Mouse (Mus musculus) frontal cortex, adult 2 months (tissue): ENCODE measurements around the gene Spata46. TPM values are rescaled to one million over a fixed set of nuclear protein-coding genes. Genes with fewer than 3 reads are reported as not detected.

Source experiments
- DNase-seq, 2 experiments: peaks; one replicate each; pipeline ENCODE4 v3.0.0; 2022; ENCODE audit warnings: low spot score in 1 of 2; ENCODE audit errors: extremely low spot score in 1 of 2
- polyA plus RNA-seq: library from polyadenylated mRNA; depleted of rRNA; stranded (reverse); fragments of >200 nt; gene quantifications from 2 replicates; pipeline ENCODE4 v1.2.3, GENCODE M21; 2012; rRNA removed

Spata46 gene
- polyA plus RNA-seq, 1 experiment, result not detected

GRCm38 (mm10) chr1:170332775-170333174 is 24.2 kb downstream of the Spata46 start:
- no peak for DNase-seq

- DNase-seq, result no peak
Observed at GRCm38 (mm10) chr1:170339943-170340342, 31.3 kb downstream of the Spata46 start.

GRCm38 (mm10) chr1:170343081-170343480 is 34.5 kb downstream of the Spata46 start:
- no peak for DNase-seq

GRCm38 (mm10) chr1:170343906-170344305 is 35.3 kb downstream of the Spata46 start:
- DNase-seq, result no peak

GRCm38 (mm10) chr1:170346266-170346665 is 37.7 kb downstream of the Spata46 start:
- no peak for DNase-seq

GRCm38 (mm10) chr1:170351080-170351479 is 42.5 kb downstream of the Spata46 start:
- no peak for DNase-seq

GRCm38 (mm10) chr1:170353335-170353734 is 44.7 kb downstream of the Spata46 start:
- DNase-seq, result no peak

- DNase-seq, result no peak
Observed at GRCm38 (mm10) chr1:170360183-170360915, 51.7 kb downstream of the Spata46 start.

Other genes with a start within 250 kb of the Spata46 start
- gene Ddr2, start 198.0 kb upstream of the Spata46 start, polyA plus RNA-seq, result 4.8 and 5.9 TPM in 2 replicates
- gene Uap1, start 133.8 kb upstream of the Spata46 start, polyA plus RNA-seq, result 42.6 and 43.6 TPM in 2 replicates
- 75.1 and 75.6 TPM in 2 replicates for gene Uhmk1, start 93.4 kb upstream of the Spata46 start, polyA plus RNA-seq
- gene Sh2d1b2, start 76.1 kb upstream of the Spata46 start, polyA plus RNA-seq, result 0.04 TPM in 1 of 2 replicates, not detected in the other
- 0.06 TPM in 1 of 2 replicates, not detected in the other for gene Sh2d1b1, start 31.5 kb upstream of the Spata46 start, polyA plus RNA-seq
- gene Gm7694, start 2.5 kb upstream of the Spata46 start, polyA plus RNA-seq, result 6.2 and 7.2 TPM in 2 replicates